Mouse (Mus musculus): ENCODE results near the gene Abcc5.
"Not testable (repeated sequence)": the region's sequence is repeated elsewhere in the genome, so short reads cannot be mapped to it uniquely, and the experiment has no call there.

The Abcc5 gene

DNA sequence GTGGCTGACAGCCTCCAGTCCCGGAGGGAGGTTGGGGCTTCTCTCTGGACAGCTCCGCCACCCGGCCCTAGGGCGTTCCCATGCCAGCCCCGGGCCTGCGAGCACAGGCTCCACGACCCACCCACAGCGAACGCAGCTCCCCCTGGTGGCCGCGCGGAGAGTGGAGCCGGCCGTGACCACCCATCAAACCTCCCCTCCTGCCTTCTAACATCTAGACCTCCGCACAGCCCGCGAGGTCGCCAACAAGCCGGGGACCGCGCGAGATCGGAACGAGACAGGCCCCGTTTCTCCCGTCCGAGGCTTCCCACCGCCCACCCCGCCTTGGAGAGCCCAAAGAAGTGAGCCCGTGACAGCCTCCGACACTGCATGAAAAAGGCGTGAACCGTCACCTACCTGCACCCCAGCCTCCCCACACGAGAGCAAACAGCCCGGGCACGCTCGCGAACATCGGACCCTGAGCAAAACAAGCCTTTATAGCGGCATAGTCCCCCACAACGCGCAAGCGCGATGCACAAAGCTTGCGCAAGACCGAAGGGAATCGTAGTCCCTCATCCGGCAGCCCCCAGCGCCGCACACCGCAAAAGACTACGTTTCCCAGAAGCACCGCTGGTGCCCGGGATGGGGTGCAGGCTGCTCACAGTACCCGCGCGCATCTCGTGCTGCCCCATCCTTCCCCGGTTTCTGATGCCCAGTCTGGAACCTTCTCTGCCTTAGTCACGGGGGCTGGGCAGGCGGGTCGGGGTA lies at the start of gene Abcc5:
TSS of gene Abcc5 (minus strand) at position 540 of the 744 bp plus-strand sequence.
- DNase-seq (ENCODE audit: low spot score): peak; percentile 96

DNA sequence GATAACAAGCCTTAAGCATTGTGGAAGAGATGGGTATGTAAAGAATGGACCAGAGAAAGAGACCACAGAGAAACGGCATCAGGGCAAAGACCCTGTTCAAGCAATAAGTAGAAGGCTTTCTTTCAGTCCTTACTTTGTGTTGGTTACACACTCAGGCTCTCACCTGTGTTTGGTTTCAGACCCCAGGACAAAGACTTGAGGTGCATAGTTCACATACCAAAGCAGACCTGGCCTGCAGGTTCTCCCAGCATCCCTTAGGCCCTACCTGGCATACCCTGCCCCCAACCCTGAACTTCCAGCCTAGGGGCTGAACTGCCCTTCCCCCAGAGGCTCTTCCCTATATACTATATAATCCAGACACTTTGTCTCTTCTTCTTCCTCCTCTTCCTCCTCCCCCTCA lies 49.1 kb upstream of the Abcc5 start:
- no peak for DNase-seq (ENCODE audit: low spot score)

DNA sequence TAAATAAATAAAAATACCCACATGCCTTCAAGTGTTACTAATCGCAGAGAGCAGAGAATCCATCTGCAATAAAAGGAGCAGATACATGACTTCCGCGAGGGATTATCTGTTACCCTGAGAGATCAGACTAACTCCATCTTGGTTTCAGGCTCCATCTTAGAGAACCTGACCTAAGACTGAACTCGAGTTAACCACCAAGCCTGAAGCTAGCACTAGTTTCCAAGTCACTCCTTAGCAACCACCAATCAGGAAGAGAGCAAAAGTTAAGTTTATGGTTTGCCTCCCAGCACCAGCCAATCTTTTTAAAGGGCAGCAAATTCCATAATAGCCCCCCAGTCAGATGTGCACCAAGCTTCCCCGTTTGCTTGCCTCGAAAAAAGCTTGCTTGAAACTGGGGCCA lies 48.6 kb upstream of the Abcc5 start:
- no peak for DNase-seq (ENCODE audit: low spot score)

DNA sequence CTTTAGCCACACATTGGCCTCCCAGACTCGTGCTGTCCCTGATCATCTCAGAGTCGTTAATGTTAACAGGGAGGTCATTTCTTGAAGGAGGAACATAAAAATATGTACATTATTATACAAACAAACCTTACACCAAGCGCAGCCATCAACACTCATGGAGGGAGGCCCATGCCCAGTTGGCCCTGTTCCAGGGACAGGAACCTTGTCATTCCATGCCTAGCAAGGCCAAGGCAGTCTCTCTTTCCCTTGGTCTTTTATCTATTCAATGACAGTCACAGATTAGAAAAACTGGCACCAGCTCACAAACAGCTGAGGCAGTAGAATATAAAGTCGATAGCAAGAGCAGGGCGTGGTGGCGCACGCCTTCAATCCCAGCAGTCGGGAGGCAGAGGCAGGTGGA lies 48.0 kb upstream of the Abcc5 start:
- DNase-seq (ENCODE audit: low spot score): no peak

DNA sequence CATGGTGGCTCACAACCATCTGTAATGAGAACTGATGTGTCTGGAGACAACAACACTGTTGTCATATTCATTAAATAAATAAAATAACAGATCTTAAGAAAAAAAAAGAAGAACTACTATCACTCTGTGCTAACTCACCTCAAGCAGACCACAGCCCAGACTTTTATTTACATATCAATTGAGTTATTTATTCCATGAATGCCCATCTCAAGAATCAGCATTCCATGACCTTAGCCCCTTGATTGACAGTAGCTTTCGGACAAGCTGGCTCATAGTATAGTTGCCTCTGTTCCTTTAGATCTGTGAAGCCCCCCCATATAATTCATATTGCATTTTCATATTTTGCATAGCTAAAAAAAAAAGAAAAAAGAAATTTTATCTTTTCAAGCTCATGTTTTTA lies 47.6 kb upstream of the Abcc5 start:
- DNase-seq (ENCODE audit: low spot score): no peak

DNA sequence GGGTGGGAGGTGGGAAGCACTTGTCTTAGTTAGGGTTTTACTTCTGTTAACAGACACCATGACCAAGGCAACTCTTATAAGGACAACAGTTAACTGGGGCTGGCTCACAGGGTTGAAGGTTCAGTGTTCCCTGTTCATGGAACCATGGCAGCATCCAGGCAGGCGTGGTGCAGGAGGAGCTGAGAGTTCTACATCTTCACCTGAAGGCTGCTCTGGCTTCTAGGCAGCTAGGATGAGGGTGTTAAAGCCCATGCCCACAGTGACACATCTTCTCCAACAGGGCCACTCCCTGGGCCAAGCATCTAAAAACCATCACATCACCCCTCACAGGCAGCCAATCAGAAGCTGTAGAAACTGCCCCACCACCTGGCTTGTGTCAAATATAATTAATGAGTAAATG lies 45.5 kb upstream of the Abcc5 start:
- no peak for DNase-seq (ENCODE audit: low spot score)

DNA sequence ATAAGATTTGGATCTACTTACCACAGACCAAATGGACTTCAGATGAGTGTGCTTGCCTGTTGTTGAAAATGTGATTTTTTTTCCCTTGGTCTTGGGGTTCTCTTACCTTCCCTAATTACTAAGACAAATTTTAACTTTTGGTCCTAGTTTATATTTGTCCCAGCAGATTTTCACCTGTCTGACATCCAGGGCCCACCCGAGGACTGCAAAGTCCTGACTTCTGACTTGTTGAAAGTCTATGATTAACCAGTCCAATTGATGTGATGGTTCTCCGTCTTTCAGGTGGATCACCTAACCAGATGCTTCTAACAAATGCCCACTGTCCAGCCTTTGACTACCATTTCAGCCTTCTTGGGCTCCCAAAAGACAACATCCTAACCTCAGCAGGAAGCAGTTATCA lies 44.8 kb upstream of the Abcc5 start:
- no peak for DNase-seq (ENCODE audit: low spot score)

DNA sequence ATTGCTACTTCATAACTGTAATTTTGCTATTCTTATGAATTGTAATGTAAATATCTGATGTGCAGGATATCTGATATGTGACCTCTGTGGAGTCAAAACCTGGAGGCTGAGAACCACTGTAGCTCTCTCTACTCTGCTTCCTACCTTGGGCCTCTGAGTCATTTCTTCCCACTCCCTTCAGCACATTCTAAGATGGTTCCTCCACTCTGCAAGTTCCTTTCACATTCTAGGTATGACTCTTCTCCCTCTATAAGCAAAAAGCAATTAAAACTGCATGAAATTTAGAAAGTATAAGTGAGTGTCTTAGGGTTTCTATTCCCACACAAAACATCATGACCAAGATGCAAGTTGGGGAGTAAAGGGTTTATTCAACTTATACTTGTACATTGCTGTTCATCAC lies 38.5 kb upstream of the Abcc5 start:
- no peak for DNase-seq (ENCODE audit: low spot score)

DNA sequence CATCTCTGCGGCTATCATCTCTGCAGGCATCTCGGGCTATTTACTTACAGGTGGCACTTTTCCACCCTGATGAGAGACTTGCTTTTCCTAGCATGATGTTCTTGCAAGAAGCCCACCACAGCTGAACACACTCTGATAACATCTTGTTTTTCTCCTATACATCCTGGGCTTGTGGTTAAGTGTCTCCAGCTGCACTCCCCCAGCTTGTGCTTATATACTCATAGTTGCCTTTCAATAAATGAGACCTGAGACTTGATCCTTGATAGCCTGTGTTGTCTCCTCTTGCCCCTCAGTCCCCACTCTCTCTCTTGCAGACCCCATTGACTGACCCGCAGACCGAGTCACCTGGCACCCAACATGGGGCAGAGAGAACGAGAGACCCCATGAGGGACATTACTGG lies 32.5 kb upstream of the Abcc5 start:
- not testable (repeated sequence) for DNase-seq (ENCODE audit: low spot score)

DNA sequence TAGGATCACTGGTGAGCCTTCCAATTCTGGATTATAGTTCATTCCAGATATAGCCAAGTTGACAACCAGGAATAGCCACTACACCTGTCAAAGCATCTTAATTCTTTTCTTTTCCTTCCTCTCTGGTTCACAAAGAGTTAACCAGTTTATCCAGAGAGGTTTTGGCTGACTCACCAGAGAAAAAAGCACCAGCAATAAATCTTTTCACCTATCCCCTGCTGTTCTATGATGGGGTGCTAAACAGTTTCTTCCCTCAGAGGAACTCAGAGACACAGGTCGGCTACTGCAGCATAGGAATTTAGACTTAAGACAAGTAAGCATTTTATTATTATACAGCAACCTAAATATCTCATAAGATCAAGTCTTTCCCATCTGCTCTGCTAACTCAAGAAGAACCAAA lies 29.9 kb upstream of the Abcc5 start:
- DNase-seq (ENCODE audit: low spot score): no peak

DNA sequence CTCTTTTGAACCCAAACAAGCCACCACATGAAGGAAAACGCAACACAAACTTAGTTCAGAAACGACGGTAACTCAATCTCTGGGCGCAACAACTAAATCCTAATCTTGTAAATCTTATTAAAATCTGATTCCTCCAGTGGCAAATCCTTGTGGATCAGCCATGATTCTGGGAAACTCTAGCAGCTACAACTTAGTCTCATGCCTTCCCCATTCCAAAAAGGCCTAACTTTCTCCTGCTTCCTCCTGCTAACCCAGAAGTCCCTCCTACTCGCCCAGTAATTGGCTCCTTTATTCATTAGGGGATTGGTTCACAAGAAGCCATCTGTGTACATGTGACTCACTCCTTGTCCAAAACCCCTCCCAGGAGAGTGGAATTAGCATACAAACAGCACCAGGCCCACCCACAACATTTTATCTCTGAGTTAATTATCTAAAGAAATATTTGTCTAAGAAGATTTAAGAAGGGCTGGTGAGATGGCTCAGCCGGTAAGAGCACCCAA lies 28.0 kb upstream of the Abcc5 start:
- DNase-seq (ENCODE audit: low spot score): no peak

DNA sequence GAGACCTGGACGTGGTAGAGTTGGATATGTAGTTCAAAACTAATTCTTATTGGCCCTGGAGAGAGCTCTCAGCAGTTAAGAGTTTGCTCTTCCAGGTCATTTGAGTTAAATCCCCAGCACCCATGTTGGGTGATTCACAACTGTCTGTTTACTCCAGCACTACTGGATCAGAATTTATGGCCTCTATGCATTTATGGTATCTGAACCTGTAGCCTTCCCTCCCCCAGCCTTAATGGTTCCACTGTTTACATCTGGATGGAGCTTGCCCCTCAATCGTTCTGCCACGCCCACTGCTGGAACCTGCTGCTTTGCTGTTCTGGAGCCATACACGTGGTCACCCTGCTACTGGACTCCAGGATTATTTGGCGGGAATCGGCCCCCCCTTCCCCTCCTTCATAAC lies 25.6 kb upstream of the Abcc5 start:
- DNase-seq (ENCODE audit: low spot score): no peak

DNA sequence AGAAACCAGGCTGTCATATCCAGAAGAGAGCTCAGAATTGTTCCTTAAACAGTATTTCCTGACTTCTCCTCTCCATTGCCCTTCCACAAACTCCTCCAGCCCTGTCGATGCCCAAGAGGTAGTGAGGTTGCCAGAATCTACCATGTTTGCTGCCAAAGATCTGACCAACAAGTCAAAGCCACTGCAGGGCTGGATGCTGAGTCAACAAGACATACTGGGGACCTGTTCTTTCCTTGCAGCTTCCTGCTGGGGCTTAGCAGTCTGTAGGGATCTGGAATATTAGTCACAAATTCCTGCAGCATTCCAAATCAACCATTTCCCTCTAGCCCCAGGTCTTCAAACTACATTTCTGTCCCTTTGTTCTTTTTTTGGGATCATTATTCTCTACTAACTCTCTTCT lies 19.7 kb upstream of the Abcc5 start:
- no peak for DNase-seq (ENCODE audit: low spot score)

DNA sequence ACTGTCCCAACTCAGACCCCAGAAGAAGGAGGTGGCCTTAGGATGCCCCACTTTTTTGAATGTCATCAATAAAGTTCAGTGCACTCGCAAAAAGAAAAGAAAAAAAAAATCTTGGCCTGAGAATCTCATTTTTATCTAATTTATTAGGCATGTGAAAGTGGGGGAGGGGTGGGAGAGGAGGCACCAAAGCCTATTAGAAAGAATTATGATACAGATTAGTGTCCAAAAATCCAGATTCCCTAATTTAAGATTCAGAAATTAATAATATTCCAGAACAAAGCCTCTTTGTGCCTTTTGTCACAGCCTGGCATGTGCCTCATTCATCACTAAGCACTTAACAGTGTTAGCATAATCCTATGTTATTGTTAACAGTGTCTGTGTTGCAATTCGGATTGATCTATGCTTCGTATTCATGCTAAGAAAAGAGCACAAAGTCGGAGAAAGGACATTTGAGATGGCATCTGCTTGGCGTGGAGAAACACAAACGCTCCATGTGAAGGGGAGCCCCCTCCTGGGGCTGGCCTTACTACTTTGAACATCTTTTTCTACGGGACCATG lies 18.7 kb upstream of the Abcc5 start:
- DNase-seq (ENCODE audit: low spot score): no peak

DNA sequence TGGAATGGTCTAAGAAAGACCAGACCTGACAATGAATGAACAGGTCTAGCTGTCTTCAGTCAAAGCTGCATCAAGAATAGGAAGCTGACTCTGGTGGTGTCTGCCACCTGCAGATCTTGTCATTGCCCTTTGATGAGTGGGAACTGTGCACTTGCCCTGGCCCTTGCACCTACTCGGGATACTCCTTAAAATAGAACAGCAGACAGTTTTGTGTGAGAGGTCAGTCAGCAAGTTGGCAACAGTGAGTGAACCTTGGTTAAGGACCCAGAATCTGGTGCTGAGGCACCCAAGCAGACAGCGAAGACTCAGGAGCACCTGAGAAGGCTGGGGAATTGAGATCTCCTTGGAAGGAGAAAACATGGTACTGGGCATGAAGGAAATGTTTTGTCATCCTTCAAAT lies 16.7 kb upstream of the Abcc5 start:
- DNase-seq (ENCODE audit: low spot score): no peak

DNA sequence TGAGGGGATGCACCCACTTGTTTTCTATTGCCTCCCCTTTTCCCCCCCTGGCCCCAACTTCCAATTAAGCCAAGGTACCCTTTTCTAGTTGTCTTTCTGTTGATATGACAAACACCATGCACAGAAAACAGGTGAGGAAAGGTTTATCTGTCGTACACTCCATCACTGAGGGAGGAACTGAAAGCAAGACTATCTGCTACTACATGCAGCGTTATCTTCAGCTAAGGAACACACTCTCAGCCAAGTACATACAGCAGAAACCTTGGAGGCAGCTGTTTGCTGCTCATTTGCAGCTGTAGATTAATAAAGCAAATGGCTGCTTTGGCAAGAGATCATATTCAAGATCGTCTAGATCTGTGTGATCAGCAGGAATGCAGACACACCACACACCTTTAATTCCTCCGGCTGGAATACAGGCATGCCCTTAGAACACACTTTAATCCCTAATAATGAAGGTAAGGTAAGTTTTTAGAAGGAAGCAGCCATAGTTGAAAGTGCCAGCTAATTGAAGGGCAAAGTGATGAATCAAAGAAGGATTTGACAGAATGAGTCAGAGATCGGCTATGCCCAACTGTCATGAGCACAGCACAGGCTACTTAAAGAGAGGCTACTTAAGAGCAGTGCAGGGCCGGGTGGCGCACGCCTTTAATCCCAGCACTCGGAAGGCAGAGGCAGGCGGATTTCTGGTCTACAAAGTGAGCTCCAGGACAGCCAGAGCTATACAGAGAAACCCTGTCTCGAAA lies 12.7 kb upstream of the Abcc5 start:
- DNase-seq (ENCODE audit: low spot score): no peak

DNA sequence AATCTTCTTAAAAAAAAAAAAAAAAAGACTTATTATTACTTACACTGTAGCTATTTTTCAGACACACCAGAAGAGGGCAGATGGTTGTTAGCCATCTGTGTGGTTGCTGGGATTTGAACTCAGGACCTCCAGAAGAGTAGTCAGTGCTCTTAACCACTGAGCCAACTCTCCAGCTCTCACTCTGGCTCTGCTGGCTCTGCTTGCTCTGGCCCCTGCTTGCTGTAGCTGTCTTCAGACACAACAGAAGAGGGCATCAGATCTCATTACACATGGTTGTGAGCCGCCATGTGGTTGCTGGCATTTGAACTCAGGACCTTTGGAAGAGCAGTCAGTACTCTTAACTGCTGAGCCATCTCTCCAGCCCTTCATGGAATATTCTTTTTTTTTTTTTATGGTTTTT lies 11.9 kb upstream of the Abcc5 start:
- not testable (repeated sequence) for DNase-seq (ENCODE audit: low spot score)

DNA sequence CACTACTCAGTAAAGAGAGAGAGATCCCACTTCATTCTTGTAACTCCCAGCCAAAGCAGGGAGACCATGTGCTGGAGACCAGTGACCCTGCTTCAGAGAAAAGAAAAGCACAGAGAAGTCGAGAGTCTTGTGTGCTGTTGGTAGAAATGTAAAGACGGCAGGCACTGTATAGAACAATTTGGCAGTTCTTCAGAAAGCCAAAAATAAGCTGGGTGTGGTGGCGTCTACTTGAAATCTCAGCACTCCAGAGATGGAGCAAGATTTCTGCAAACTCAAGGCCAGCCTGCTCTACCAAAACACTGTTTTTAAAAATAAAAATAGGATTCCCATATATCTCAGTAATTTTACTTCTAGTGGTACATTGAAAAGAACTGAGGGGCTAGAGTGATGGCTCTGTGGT lies 10.1 kb upstream of the Abcc5 start:
- DNase-seq (ENCODE audit: low spot score): no peak

DNA sequence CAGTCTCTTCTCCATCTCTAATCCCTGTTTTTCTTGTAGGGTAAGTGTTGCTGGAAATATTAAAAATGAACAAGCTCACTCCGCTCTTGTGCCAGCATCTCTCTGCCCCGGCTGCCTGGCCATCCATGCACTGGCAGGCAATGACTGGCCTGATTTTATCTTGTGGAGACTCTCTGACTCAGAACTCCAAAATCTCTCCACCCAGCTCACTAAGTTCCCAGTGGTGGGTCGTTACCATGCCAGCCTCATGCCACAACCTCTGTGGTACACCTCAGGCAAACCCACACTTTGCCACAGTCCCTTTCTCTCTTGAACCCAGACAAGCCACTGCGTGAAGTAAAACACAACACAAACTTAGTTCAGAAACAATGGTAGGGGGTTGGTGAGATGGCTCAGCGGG lies 3.1 kb upstream of the Abcc5 start:
- DNase-seq (ENCODE audit: low spot score): no peak

DNA sequence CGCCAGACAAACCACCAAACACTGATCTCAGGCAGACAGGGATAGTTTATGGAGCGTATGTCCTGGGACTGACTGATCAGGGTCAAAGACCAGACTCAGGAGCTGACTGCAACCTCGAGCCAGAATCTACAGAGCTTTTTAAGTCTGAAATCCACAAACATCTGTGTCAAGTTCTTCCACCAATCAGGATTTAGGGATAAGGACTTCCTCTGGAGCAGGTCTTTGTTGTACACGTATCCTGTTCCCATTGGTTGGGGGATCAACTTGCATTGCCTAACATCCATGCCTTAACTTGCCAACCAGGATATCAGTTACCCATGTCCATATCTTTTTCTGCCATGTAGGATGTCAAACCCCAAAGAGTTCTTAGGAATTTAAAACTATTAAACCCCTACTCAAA lies 1.4 kb upstream of the Abcc5 start:
- no peak for DNase-seq (ENCODE audit: low spot score)

DNA sequence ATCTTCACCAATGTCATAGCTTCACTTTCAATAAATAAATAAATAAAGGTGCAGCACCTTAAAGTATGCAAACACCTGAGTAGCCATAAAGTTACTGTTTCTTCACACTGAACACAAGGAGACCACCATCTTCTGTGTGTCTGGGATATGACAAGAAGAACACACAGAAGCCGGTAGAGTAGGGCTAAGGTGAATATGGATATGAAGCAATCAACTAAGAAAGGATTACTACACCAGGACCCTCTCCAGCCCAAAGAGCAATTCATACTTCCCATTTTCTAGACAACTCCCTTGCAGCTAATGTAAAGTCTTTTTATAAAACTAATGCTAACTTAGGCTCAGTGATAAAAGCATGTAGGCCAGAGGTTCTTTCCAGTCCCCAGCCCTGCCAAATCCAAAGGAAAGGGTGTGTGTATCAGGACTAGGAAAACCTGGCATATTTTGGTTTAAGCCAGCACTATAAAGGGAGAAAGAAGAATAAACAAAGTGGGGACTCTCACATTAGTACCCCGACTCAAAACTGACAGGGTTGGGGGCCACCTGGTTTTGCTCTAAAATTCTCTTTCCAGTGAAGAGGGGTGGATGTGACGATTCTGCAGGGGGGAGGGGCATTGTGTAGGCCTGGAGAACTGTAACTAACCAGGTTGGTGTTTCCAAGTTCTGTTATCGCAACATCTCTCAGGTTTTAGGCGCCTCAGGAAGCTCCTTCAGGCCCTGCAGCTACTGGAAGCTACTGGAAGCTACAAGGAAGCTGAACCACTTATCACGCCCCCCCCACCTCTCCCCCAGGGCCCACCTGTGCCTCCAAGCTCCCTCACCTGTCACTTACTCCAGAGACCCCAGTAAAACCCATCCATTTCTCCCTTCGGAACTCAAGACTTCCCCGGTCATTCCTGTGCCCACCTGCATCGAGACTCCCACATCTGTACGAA lies 1.2 kb downstream of the Abcc5 start:
- no peak for DNase-seq (ENCODE audit: low spot score)

DNA sequence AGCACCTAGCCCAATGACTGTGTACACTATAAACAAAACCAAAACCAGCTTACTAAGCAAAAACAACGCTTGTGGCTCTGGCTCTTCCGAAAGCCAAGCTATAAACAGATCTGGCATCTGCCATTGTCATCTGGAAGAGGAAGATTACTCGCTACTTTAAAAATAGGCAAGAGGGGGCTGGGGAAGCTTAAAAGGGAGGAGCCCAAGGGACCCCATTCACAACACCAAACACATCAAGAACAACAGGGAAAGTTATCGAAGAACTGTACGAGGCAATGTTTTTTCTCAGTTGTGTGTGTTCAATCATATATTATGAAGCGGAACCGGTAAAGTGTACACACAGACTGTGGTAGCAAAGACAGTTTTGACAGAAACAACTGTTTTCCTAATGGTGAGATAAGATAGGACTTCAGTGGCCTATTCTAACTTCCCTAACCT lies 1.9 kb downstream of the Abcc5 start:
- DNase-seq (ENCODE audit: low spot score): no peak
